Mouse (Mus musculus) bone marrow macrophage, adult 2 months (primary cell): Measurements from ENCODE around the gene Zdhhc3.

ENCODE experiments used
- CTCF ChIP-seq: IDR thresholded peaks from 2 replicates; pipeline ENCODE4 v1.5.1; 2012; ENCODE audit warnings: low read depth, mild to moderate bottlenecking, low read length, moderate library complexity
- POLR2A ChIP-seq: IDR thresholded peaks from 2 replicates; pipeline ENCODE4 v1.6.1; 2012; ENCODE audit warnings: mild to moderate bottlenecking, low read depth, low read length, borderline replicate concordance

DNA sequence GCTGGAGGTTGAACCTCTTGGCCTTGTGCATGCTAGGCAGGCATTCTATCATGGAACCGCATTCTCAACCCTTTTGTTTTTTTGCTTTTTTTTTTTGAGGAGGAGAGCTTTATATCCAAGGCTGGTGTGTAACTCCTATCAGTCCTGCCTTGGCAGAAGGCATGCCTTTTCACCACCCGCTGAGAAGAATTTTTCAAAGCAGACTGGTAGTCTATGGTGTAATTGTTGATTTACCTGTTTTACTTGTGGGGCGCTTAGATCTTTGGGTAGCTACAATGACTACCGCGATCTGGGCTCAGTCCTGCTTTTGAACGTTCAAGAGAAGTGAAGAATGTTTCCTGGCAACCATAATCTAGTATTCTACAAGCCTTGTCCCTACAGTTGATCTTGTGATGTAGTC is 926 bp upstream of the Zdhhc3 start:
- TF ChIP-seq CTCF (no peak), POLR2A (no peak)
